Mouse (Mus musculus): ENCODE measurements around the gene Fndc9. TPM values are rescaled to one million over a fixed set of nuclear protein-coding genes. Genes with fewer than 3 reads are reported as not detected.

Fndc9 gene
- total RNA-seq (2014; fragmentation: Nextera tagmentation), result not detected in 2 replicates
- 0.11 TPM in 1 of 2 replicates, not detected in the other for total RNA-seq (2017)
- not detected in 2 replicates for polyA plus RNA-seq (2012)

DNA sequence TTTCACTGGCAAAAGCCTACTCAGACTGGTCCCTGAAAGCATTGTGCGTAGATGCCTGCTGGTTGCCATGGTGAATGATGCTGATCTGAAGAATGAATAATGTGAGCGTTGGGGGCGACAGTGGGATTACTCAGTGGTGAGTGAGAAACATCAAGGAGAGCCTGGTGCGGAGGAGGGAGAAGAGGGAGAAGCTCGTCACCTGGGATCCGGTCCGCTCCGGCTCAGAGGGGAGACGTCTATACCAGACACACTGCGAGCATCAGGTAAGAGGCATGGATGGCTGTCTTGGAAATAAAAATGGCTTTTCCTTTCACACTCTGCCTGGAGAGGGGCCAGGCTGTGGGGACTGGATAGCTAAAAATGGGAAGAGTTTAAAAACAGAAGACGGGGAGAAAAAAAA is at the start of gene Fndc9:
Fndc9 (plus strand) TSS at position 198 of the 400 bp plus-strand sequence.
- Histone ChIP-seq H3K4me3 (ENCODE audit: low read depth, low read length) (no peak within 1 kb of the TSS), H3K27me3 (ENCODE audit: insufficient read depth, low read length) (no peaks in the 10 kb centered on the region), H3K36me3 (replicated peaks) (no peaks in the 10 kb centered on the region), H3K9me3 (replicated peaks) (no peaks in the 10 kb centered on the region), H3K4me1 (ENCODE audit: insufficient read depth, low read depth, low read length) (no peaks in the 10 kb centered on the region)
- DNase-seq (ENCODE audit: low spot score), result no peak
- no peak for TF ChIP-seq GATA1 (IDR thresholded peaks at IDR 0.05; ENCODE audit: borderline replicate concordance, low read length)
- no peak for TF ChIP-seq GATA2 (IDR thresholded peaks at IDR 0.05; ENCODE audit: borderline replicate concordance, low read depth, low read length)
- no peak for ATAC-seq (ENCODE audit: extremely low read depth, insufficient number of reproducible peaks, low FRiP score, poor library complexity, severe bottlenecking)

- TF ChIP-seq GATA2 (IDR thresholded peaks at IDR 0.05; ENCODE audit: borderline replicate concordance, low read depth, low read length) (no peak), GATA1 (IDR thresholded peaks at IDR 0.05; ENCODE audit: borderline replicate concordance, low read length) (no peak), CTCF (IDR thresholded peaks at IDR 0.05; ENCODE audit: low read depth, low read length) (no peak), POLR2AphosphoS5 (IDR thresholded peaks at IDR 0.05; ENCODE audit: insufficient replicate concordance, low read depth, low read length) (no peak), TAL1 (conservative IDR thresholded peaks at IDR 0.05; ENCODE audit: low read depth, low read length) (no peak)
- Histone ChIP-seq H3K36me3 (replicated peaks) (no peaks in the 10 kb centered on the region), H3K9me3 (replicated peaks) (no peaks in the 10 kb centered on the region), H3K27me3 (ENCODE audit: insufficient read depth, low read length) (0 out of 2 replicates have a peak, but pooled peaks cover 7% of the 10 kb centered on the region), H3K4me3 (ENCODE audit: low read depth, low read length) (no peak overlapping the region), H3K4me1 (ENCODE audit: insufficient read depth, low read depth, low read length) (no peaks in the 10 kb centered on the region)
- no peak for DNase-seq (ENCODE audit: low spot score)
- ATAC-seq (ENCODE audit: extremely low read depth, insufficient number of reproducible peaks, low FRiP score, poor library complexity, severe bottlenecking), result no peak
These were observed 47.0 kb upstream of the Fndc9 start for GRCm38 (mm10) chr11:46188283-46188682.

GRCm38 (mm10) chr11:46194175-46194574 is 41.2 kb upstream of the Fndc9 start:
- no peak for ATAC-seq (ENCODE audit: extremely low read depth, insufficient number of reproducible peaks, low FRiP score, poor library complexity, severe bottlenecking)
- TF ChIP-seq TAL1 (conservative IDR thresholded peaks at IDR 0.05; ENCODE audit: low read depth, low read length), result no peak
- TF ChIP-seq GATA2 (IDR thresholded peaks at IDR 0.05; ENCODE audit: borderline replicate concordance, low read depth, low read length), result no peak
- no peak for TF ChIP-seq POLR2AphosphoS5 (IDR thresholded peaks at IDR 0.05; ENCODE audit: insufficient replicate concordance, low read depth, low read length)
- TF ChIP-seq CTCF (IDR thresholded peaks at IDR 0.05; ENCODE audit: low read depth, low read length), result no peak
- TF ChIP-seq GATA1 (IDR thresholded peaks at IDR 0.05; ENCODE audit: borderline replicate concordance, low read length), result no peak
- H3K9me3 ChIP-seq (replicated peaks), result no peaks in the 10 kb centered on the region
- H3K4me3 ChIP-seq (ENCODE audit: low read depth, low read length), result no peak overlapping the region
- no peaks in the 10 kb centered on the region for H3K36me3 ChIP-seq (replicated peaks)
- no peaks in the 10 kb centered on the region for H3K4me1 ChIP-seq (ENCODE audit: insufficient read depth, low read depth, low read length)
- DNase-seq (ENCODE audit: low spot score), result no peak
- H3K27me3 ChIP-seq (ENCODE audit: insufficient read depth, low read length), result no peaks in the 10 kb centered on the region

- no peaks in the 10 kb centered on the region for H3K36me3 ChIP-seq (replicated peaks)
- TF ChIP-seq CTCF (IDR thresholded peaks at IDR 0.05; ENCODE audit: low read depth, low read length) (no peak), GATA1 (IDR thresholded peaks at IDR 0.05; ENCODE audit: borderline replicate concordance, low read length) (no peak), POLR2AphosphoS5 (IDR thresholded peaks at IDR 0.05; ENCODE audit: insufficient replicate concordance, low read depth, low read length) (no peak), TAL1 (conservative IDR thresholded peaks at IDR 0.05; ENCODE audit: low read depth, low read length) (no peak), GATA2 (IDR thresholded peaks at IDR 0.05; ENCODE audit: borderline replicate concordance, low read depth, low read length) (no peak)
- no peak for ATAC-seq (ENCODE audit: extremely low read depth, insufficient number of reproducible peaks, low FRiP score, poor library complexity, severe bottlenecking)
- no peak for DNase-seq (ENCODE audit: low spot score)
- H3K27me3 ChIP-seq (ENCODE audit: insufficient read depth, low read length), result no peaks in the 10 kb centered on the region; the same call in 1 of the 2 replicates
- no peak overlapping the region for H3K4me3 ChIP-seq (ENCODE audit: low read depth, low read length)
- H3K4me1 ChIP-seq (ENCODE audit: insufficient read depth, low read depth, low read length), result no peaks in the 10 kb centered on the region
- H3K9me3 ChIP-seq (replicated peaks), result no peaks in the 10 kb centered on the region
These were observed 34.7 kb upstream of the Fndc9 start for GRCm38 (mm10) chr11:46200664-46201063.

GRCm38 (mm10) chr11:46201636-46202546 is 33.4 kb upstream of the Fndc9 start:
- H3K36me3 ChIP-seq (replicated peaks), result no peaks in the 10 kb centered on the region
- H3K4me1 ChIP-seq (ENCODE audit: insufficient read depth, low read depth, low read length), result no peaks in the 10 kb centered on the region
- ATAC-seq (ENCODE audit: extremely low read depth, insufficient number of reproducible peaks, low FRiP score, poor library complexity, severe bottlenecking) (no peak), DNase-seq (ENCODE audit: low spot score) (no peak)
- H3K27me3 ChIP-seq (ENCODE audit: insufficient read depth, low read length), result no peaks in the 10 kb centered on the region; the same call in 1 of the 2 replicates
- H3K4me3 ChIP-seq (ENCODE audit: low read depth, low read length), result no peak overlapping the region
- H3K9me3 ChIP-seq (replicated peaks), result no peaks in the 10 kb centered on the region
- TF ChIP-seq POLR2AphosphoS5 (IDR thresholded peaks at IDR 0.05; ENCODE audit: insufficient replicate concordance, low read depth, low read length), result no peak
- TF ChIP-seq TAL1 (conservative IDR thresholded peaks at IDR 0.05; ENCODE audit: low read depth, low read length), result no peak
- TF ChIP-seq GATA2 (IDR thresholded peaks at IDR 0.05; ENCODE audit: borderline replicate concordance, low read depth, low read length), result no peak
- TF ChIP-seq GATA1 (IDR thresholded peaks at IDR 0.05; ENCODE audit: borderline replicate concordance, low read length), result no peak
- no peak for TF ChIP-seq CTCF (IDR thresholded peaks at IDR 0.05; ENCODE audit: low read depth, low read length)

DNA sequence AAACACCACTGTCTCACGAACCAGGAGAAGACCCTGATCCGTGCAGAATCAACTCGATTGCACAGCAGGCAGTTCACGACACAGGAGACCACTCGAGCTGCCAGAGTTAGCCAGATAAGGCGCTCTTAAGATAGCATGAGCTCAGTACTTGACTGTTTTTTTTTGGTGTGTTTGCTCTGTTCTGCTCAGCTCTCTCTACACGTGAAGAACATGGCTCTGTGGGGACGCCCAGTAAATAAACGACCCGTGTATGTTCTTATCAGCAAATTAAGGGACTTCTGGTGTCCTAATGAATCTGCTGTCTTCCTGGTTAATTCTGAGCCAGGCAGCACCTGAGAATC is 32.8 kb upstream of the Fndc9 start:
- H3K27me3 ChIP-seq (ENCODE audit: insufficient read depth, low read length), result no peaks in the 10 kb centered on the region; the same call in 1 of the 2 replicates
- no peak overlapping the region for H3K4me3 ChIP-seq (ENCODE audit: low read depth, low read length)
- DNase-seq (ENCODE audit: low spot score) (no peak), ATAC-seq (ENCODE audit: extremely low read depth, insufficient number of reproducible peaks, low FRiP score, poor library complexity, severe bottlenecking) (no peak)
- no peaks in the 10 kb centered on the region for H3K36me3 ChIP-seq (replicated peaks)
- H3K9me3 ChIP-seq (replicated peaks), result no peaks in the 10 kb centered on the region
- no peaks in the 10 kb centered on the region for H3K4me1 ChIP-seq (ENCODE audit: insufficient read depth, low read depth, low read length)
- no peak for TF ChIP-seq POLR2AphosphoS5 (IDR thresholded peaks at IDR 0.05; ENCODE audit: insufficient replicate concordance, low read depth, low read length)
- TF ChIP-seq GATA1 (IDR thresholded peaks at IDR 0.05; ENCODE audit: borderline replicate concordance, low read length), result no peak
- TF ChIP-seq GATA2 (IDR thresholded peaks at IDR 0.05; ENCODE audit: borderline replicate concordance, low read depth, low read length), result no peak

Data from G1E (cell line).